Mouse (Mus musculus) midbrain, embryonic 12.5 days (tissue): ENCODE results near the gene Aldh9a1. TPM values are rescaled to one million over a fixed set of nuclear protein-coding genes. Genes with fewer than 3 reads are reported as not detected.

ENCODE experiments used
- ATAC-seq: fragments of 200-750 bp; cut with Nextera tagmentation; 2 replicates; pipeline ENCODE4 v1.8.0; 2017; ENCODE audit warnings: low read depth, moderate TSS enrichment, moderate library complexity; ENCODE audit not compliant: low FRiP score
- H3K27ac ChIP-seq: fragments of 300-500 bp; sonication (generic); replicated peaks from 2 replicates; pipeline ENCODE4 v1.5.1; 2016; ENCODE audit warnings: mild to moderate bottlenecking
- H3K27me3 ChIP-seq: fragments of 300-500 bp; sonication (generic); 2 replicates; pipeline ENCODE4 v1.6.1; 2016; ENCODE audit warnings: mild to moderate bottlenecking
- H3K36me3 ChIP-seq: fragments of 300-500 bp; sonication (generic); 2 replicates; pipeline ENCODE4 v1.6.1; 2016
- H3K4me1 ChIP-seq: fragments of 300-500 bp; sonication (generic); 2 replicates; pipeline ENCODE4 v1.6.1; 2016
- H3K4me2 ChIP-seq: fragments of 300-500 bp; sonication (generic); replicated peaks from 2 replicates; pipeline ENCODE4 v1.6.1; 2016; ENCODE audit warnings: mild to moderate bottlenecking, moderate library complexity
- H3K4me3 ChIP-seq: fragments of 300-500 bp; sonication (generic); 2 replicates; pipeline ENCODE4 v1.5.1; 2016; ENCODE audit warnings: mild to moderate bottlenecking
- H3K9ac ChIP-seq: fragments of 300-500 bp; sonication (generic); replicated peaks from 2 replicates; pipeline ENCODE4 v1.6.1; 2016; ENCODE audit warnings: mild to moderate bottlenecking, moderate library complexity
- H3K9me3 ChIP-seq: fragments of 300-500 bp; sonication (generic); 2 replicates; pipeline ENCODE4 v1.6.1; 2016; ENCODE audit warnings: mild to moderate bottlenecking
- WGBS: fragments of 180-500 bp; shearing (Covaris S2); methylation state at CpG from one replicate; pipeline ENCODE4 v1.1.7; 2016; 5-methylcytosine and 5-hydroxymethylcytosine counted together
- microRNA-seq: library from miRNA; unstranded; fragments of <30 nt; microRNA quantifications from one replicate; pipeline ENCODE4, GENCODE M21; 2017
- polyA plus RNA-seq: library from polyadenylated mRNA; unstranded; fragments of >200 nt; fragmentation: Nextera tagmentation; extraction: Ambion mirVana; gene quantifications from 2 replicates; pipeline ENCODE4 v1.2.1, GENCODE M21; 2016

The Aldh9a1 gene
- polyA plus RNA-seq, 1 experiment from 2014 or later: 35.4 TPM

DNA sequence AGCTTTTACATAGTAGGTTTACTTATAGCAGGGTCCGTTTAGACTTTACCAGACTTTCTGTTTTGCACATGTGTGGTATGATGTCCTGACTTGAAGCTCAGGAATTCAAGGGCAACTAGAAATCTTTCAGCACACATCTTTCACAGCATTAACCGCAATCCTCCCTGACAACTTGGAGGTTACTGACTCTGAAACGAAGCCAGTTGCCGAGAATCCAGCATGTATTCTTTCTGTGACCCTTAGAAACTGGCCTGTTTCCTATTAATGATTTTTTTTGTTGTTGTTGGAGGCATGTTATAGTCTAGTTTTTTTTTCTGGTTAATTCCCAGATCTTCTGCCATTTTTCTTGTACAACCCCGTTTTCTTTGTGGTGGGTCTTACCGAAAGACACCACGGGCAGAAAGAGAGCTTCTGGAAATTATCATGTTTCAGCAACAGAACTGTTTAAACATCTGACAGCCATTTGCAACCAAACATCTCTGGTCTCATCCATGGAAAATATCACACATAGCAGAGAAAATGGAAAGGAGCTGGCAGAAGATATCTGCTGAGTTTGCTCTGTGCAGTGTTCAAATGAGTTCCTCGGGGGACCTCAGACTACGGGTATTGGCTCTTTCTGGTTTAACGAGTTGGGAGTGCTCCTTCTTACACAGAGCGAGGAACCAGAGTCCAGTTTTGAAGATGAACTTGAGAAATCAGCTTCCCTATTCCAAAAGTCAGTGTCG lies 62.4 kb downstream of the Aldh9a1 start:
- no peak for ATAC-seq
- Histone ChIP-seq H3K9me3 (no peaks in the 10 kb centered on the region), H3K9ac (no peak overlapping the region), H3K36me3 (no peaks in the 10 kb centered on the region), H3K4me2 (no peak overlapping the region), H3K27me3 (0 out of 2 replicates have a peak, but pooled peaks cover 5% of the 10 kb centered on the region), H3K4me3 (no peak overlapping the region), H3K27ac (no peak overlapping the region), H3K4me1 (no peaks in the 10 kb centered on the region)
- WGBS: 78% methylated on average over 12 of the region's 12 CpGs

DNA sequence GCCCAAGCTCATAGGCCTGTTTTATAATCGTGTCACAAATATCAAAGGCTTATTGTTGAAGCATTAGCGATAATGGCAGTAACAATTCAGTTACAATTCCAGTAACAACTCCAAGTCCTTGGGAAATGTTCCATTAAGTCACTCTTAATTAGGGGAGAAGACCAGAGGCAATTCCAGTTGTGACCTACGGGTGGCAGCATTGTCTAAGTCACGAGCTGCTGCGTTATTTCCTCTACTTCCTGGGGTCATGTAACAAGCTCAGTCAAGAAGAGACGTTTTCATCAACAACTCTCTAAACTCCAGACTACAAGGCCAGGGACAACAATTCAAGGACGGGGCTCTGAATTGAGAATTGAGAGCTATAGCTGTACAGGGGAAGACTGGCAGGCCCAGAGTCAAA lies 65.1 kb downstream of the Aldh9a1 start:
- H3K36me3 ChIP-seq: no peaks in the 10 kb centered on the region
- no peak overlapping the region for H3K4me2 ChIP-seq
- no peaks in the 10 kb centered on the region for H3K27me3 ChIP-seq
- no peaks in the 10 kb centered on the region for H3K9me3 ChIP-seq
- H3K9ac ChIP-seq: no peak overlapping the region
- no peak overlapping the region for H3K4me3 ChIP-seq
- WGBS: 5% methylated on average over 7 of the region's 7 CpGs
- no peak for ATAC-seq
- H3K27ac ChIP-seq: no peak overlapping the region
- H3K4me1 ChIP-seq: no peaks in the 10 kb centered on the region

Small RNA genes lying within 50 kb of the gene (microRNA-seq; reads per million reads assigned to microRNA genes)
- 1.6 reads per million for gene Gm25911

Other genes with a start within 250 kb of the Aldh9a1 start
- 107 and 110 TPM in 2 replicates for gene Uck2, start 64.7 kb upstream of the Aldh9a1 start, polyA plus RNA-seq
- 72.7 and 80.1 TPM in 2 replicates for gene Tmco1, start 41.6 kb upstream of the Aldh9a1 start, polyA plus RNA-seq
- gene Mgst3, start 43.9 kb downstream of the Aldh9a1 start, polyA plus RNA-seq: 47.3 and 48.8 TPM in 2 replicates
- not detected in 2 replicates for gene Lrrc52, start 116.8 kb downstream of the Aldh9a1 start, polyA plus RNA-seq
- 2.0 and 3.3 TPM in 2 replicates for gene Rxrg, start 248.4 kb downstream of the Aldh9a1 start, polyA plus RNA-seq